Mouse (Mus musculus): ENCODE measurements around the gene Prkcsh.
A peak's percentile ranks its signal among the peaks of the same experiment; 100 is the strongest.

Gene Prkcsh

GRCm38 (mm10) chr9:21987592-21988342, 14.8 kb upstream of the Prkcsh start:
- DNase-seq = no peak

GRCm38 (mm10) chr9:21988421-21989101, 14.0 kb upstream of the Prkcsh start:
- DNase-seq = peak; percentile 8

GRCm38 (mm10) chr9:21989230-21990110, 13.1 kb upstream of the Prkcsh start, which contains the start of gene Rgl3:
Gene Rgl3 (minus strand): TSS chr9:21989446.
- DNase-seq = no peak

- DNase-seq = no peak
Measured at GRCm38 (mm10) chr9:21992227-21992626, 10.4 kb upstream of the Prkcsh start.

- DNase-seq = no peak
Measured at GRCm38 (mm10) chr9:21996178-21996867, 6.3 kb upstream of the Prkcsh start.

GRCm38 (mm10) chr9:22000296-22000695, 2.3 kb upstream of the Prkcsh start:
- no peak for DNase-seq

- no peak for DNase-seq
Measured at GRCm38 (mm10) chr9:22001633-22002032, 973 bp upstream of the Prkcsh start.

GRCm38 (mm10) chr9:22003163-22003554, 553 bp downstream of the Prkcsh start:
- DNase-seq = peak; percentile 65

- DNase-seq = no peak
Measured at GRCm38 (mm10) chr9:22004546-22004945, 1.9 kb downstream of the Prkcsh start.

GRCm38 (mm10) chr9:22011055-22011454, 8.4 kb downstream of the Prkcsh start:
- no peak for DNase-seq

- no peak for DNase-seq
Measured at GRCm38 (mm10) chr9:22012731-22013130, 10.1 kb downstream of the Prkcsh start.

GRCm38 (mm10) chr9:22016245-22016644, 13.6 kb downstream of the Prkcsh start:
- DNase-seq = peak; percentile 47

- no peak for DNase-seq
Measured at GRCm38 (mm10) chr9:22017208-22017825, 14.7 kb downstream of the Prkcsh start.

- no peak for DNase-seq
Measured at GRCm38 (mm10) chr9:22024592-22024991, 22.0 kb downstream of the Prkcsh start.

GRCm38 (mm10) chr9:22028467-22028866, 25.9 kb downstream of the Prkcsh start:
- DNase-seq = no peak

- no peak for DNase-seq
Measured at GRCm38 (mm10) chr9:22030386-22030785, 27.8 kb downstream of the Prkcsh start.

- DNase-seq = no peak
Measured at GRCm38 (mm10) chr9:22035300-22036044, 32.9 kb downstream of the Prkcsh start.

GRCm38 (mm10) chr9:22037826-22038225, 35.2 kb downstream of the Prkcsh start:
- no peak for DNase-seq

- DNase-seq = no peak
Measured at GRCm38 (mm10) chr9:22041832-22042231, 39.2 kb downstream of the Prkcsh start.

GRCm38 (mm10) chr9:22047329-22047728, 44.7 kb downstream of the Prkcsh start:
- no peak for DNase-seq

GRCm38 (mm10) chr9:22049315-22049714, 46.7 kb downstream of the Prkcsh start:
- no peak for DNase-seq
